Mouse (Mus musculus) embryonic facial prominence, embryonic 12.5 days (tissue): ENCODE measurements around the gene Il13. TPM values are rescaled to one million over a fixed set of nuclear protein-coding genes. Genes with fewer than 3 reads are reported as not detected.

Source experiments
- ATAC-seq: fragments of 200-750 bp; cut with Nextera tagmentation; 2 replicates; pipeline ENCODE4 v1.8.0; 2017; ENCODE audit not compliant: insufficient number of reproducible peaks, insufficient read depth, low FRiP score, low TSS enrichment
- H3K27ac ChIP-seq: fragments of 300-500 bp; sonication (generic); 2 replicates; pipeline ENCODE4 v1.5.1; 2016; ENCODE audit warnings: mild to moderate bottlenecking
- H3K27me3 ChIP-seq: fragments of 300-500 bp; sonication (generic); 2 replicates; pipeline ENCODE4 v1.6.1; 2016; ENCODE audit warnings: mild to moderate bottlenecking, moderate library complexity
- H3K36me3 ChIP-seq: fragments of 300-500 bp; sonication (generic); 2 replicates; pipeline ENCODE4 v1.6.1; 2016; ENCODE audit warnings: mild to moderate bottlenecking
- H3K4me1 ChIP-seq: fragments of 300-500 bp; sonication (generic); 2 replicates; pipeline ENCODE4 v1.6.1; 2016
- H3K4me2 ChIP-seq: fragments of 300-500 bp; sonication (generic); replicated peaks from 2 replicates; pipeline ENCODE4 v1.6.1; 2016; ENCODE audit warnings: mild to moderate bottlenecking, moderate library complexity
- H3K4me3 ChIP-seq: fragments of 300-500 bp; sonication (generic); 2 replicates; pipeline ENCODE4 v1.5.1; 2016; ENCODE audit warnings: mild to moderate bottlenecking
- H3K9ac ChIP-seq: fragments of 300-500 bp; sonication (generic); 2 replicates; pipeline ENCODE4 v1.6.1; 2016; ENCODE audit warnings: mild to moderate bottlenecking, moderate library complexity
- H3K9me3 ChIP-seq: fragments of 300-500 bp; sonication (generic); 2 replicates; pipeline ENCODE4 v1.6.1; 2016; ENCODE audit warnings: mild to moderate bottlenecking, moderate library complexity
- WGBS: fragments of 180-500 bp; shearing (Covaris S2); methylation state at CpG from one replicate; pipeline ENCODE4 v1.1.7; 2016; 5-methylcytosine and 5-hydroxymethylcytosine counted together
- polyA plus RNA-seq: library from polyadenylated mRNA; unstranded; fragments of >200 nt; fragmentation: Nextera tagmentation; extraction: Ambion mirVana; gene quantifications from 2 replicates; pipeline ENCODE4 v1.2.1, GENCODE M21; 2016

Gene Il13
- polyA plus RNA-seq, 1 experiment from 2014 or later, result not detected

- Histone ChIP-seq H3K9ac (no peak overlapping the region), H3K36me3 (no peaks in the 10 kb centered on the region), H3K27me3 (no peaks in the 10 kb centered on the region), H3K27ac (no peak overlapping the region), H3K4me1 (no peaks in the 10 kb centered on the region), H3K4me3 (no peak overlapping the region), H3K9me3 (no peaks in the 10 kb centered on the region), H3K4me2 (no peak overlapping the region)
- 67% methylated on average over 17 of the region's 17 CpGs for WGBS
- ATAC-seq, result no peak
Measured at GRCm38 (mm10) chr11:53626802-53627373, 7.6 kb downstream of the Il13 start.

GRCm38 (mm10) chr11:53624124-53624523 is 10.4 kb downstream of the Il13 start:
- no peaks in the 10 kb centered on the region for H3K36me3 ChIP-seq
- H3K9ac ChIP-seq, result no peak overlapping the region
- H3K9me3 ChIP-seq, result no peaks in the 10 kb centered on the region
- no peak overlapping the region for H3K4me2 ChIP-seq
- ATAC-seq, result no peak
- H3K4me3 ChIP-seq, result no peak overlapping the region
- H3K4me1 ChIP-seq, result no peaks in the 10 kb centered on the region
- H3K27ac ChIP-seq, result no peak overlapping the region
- 86% methylated on average over 2 of the region's 2 CpGs for WGBS
- no peaks in the 10 kb centered on the region for H3K27me3 ChIP-seq

GRCm38 (mm10) chr11:53623573-53623972 is 10.9 kb downstream of the Il13 start:
- Histone ChIP-seq H3K27me3 (no peaks in the 10 kb centered on the region), H3K27ac (no peak overlapping the region), H3K4me2 (no peak overlapping the region), H3K36me3 (no peaks in the 10 kb centered on the region), H3K9ac (no peak overlapping the region), H3K4me1 (no peaks in the 10 kb centered on the region), H3K9me3 (no peaks in the 10 kb centered on the region), H3K4me3 (no peak overlapping the region)
- 96% methylated on average over 9 of the region's 9 CpGs for WGBS
- no peak for ATAC-seq

- Histone ChIP-seq H3K9me3 (no peaks in the 10 kb centered on the region), H3K4me2 (no peak overlapping the region), H3K9ac (no peak overlapping the region), H3K27ac (no peak overlapping the region), H3K27me3 (no peaks in the 10 kb centered on the region), H3K4me3 (no peak overlapping the region), H3K36me3 (no peaks in the 10 kb centered on the region), H3K4me1 (no peaks in the 10 kb centered on the region)
- ATAC-seq, result no peak
- WGBS, result 81% methylated on average over 6 of the region's 6 CpGs
Measured at GRCm38 (mm10) chr11:53622440-53622806, 12.1 kb downstream of the Il13 start.

GRCm38 (mm10) chr11:53621582-53622439 is 12.7 kb downstream of the Il13 start:
- Histone ChIP-seq H3K4me1 (no peaks in the 10 kb centered on the region), H3K27ac (no peak overlapping the region), H3K27me3 (no peaks in the 10 kb centered on the region), H3K4me3 (no peak overlapping the region), H3K36me3 (no peaks in the 10 kb centered on the region), H3K9ac (no peak overlapping the region), H3K4me2 (no peak overlapping the region), H3K9me3 (no peaks in the 10 kb centered on the region)
- ATAC-seq, result no peak
- WGBS, result 87% methylated on average over 11 of the region's 11 CpGs

- H3K27ac ChIP-seq, result no peak overlapping the region
- H3K4me2 ChIP-seq, result no peak overlapping the region
- WGBS, result 89% methylated on average over 4 of the region's 4 CpGs
- no peaks in the 10 kb centered on the region for H3K9me3 ChIP-seq
- no peak overlapping the region for H3K9ac ChIP-seq
- H3K36me3 ChIP-seq, result no peaks in the 10 kb centered on the region
- no peak overlapping the region for H3K4me3 ChIP-seq
- H3K4me1 ChIP-seq, result no peaks in the 10 kb centered on the region
- ATAC-seq, result no peak
- no peaks in the 10 kb centered on the region for H3K27me3 ChIP-seq
Measured at GRCm38 (mm10) chr11:53620094-53620493, 14.4 kb downstream of the Il13 start.

GRCm38 (mm10) chr11:53619428-53619827 is 15.1 kb downstream of the Il13 start:
- 67% methylated on average over 6 of the region's 6 CpGs for WGBS

GRCm38 (mm10) chr11:53618619-53619198 is 15.8 kb downstream of the Il13 start, which contains the start of gene Il4:
Gene Il4 (minus strand): TSS chr11:53618669.
- Histone ChIP-seq H3K27ac (no peak within 1 kb of the TSS), H3K36me3 (no peaks in the 10 kb centered on the region), H3K9ac (no peak within 1 kb of the TSS), H3K9me3 (no peaks in the 10 kb centered on the region), H3K4me3 (no peak within 1 kb of the TSS), H3K4me1 (no peaks in the 10 kb centered on the region), H3K4me2 (no peak within 1 kb of the TSS), H3K27me3 (no peaks in the 10 kb centered on the region)
- WGBS, result 83% methylated on average over 7 of the region's 7 CpGs
- no peak for ATAC-seq

More at GRCm38 (mm10) chr11:53619428-53619827, 15.1 kb downstream of the Il13 start:
- Histone ChIP-seq H3K4me1 (no peaks in the 10 kb centered on the region), H3K27me3 (no peaks in the 10 kb centered on the region), H3K27ac (no peak overlapping the region), H3K4me2 (no peak overlapping the region), H3K4me3 (no peak overlapping the region), H3K36me3 (no peaks in the 10 kb centered on the region), H3K9ac (no peak overlapping the region), H3K9me3 (no peaks in the 10 kb centered on the region)
- no peak for ATAC-seq

- no peak overlapping the region for H3K4me2 ChIP-seq
- ATAC-seq, result no peak
- H3K36me3 ChIP-seq, result no peaks in the 10 kb centered on the region
- no peak overlapping the region for H3K4me3 ChIP-seq
- WGBS, result 72% methylated on average over 4 of the region's 4 CpGs
- H3K4me1 ChIP-seq, result no peaks in the 10 kb centered on the region
- no peak overlapping the region for H3K9ac ChIP-seq
- no peaks in the 10 kb centered on the region for H3K27me3 ChIP-seq
- H3K9me3 ChIP-seq, result no peaks in the 10 kb centered on the region
- no peak overlapping the region for H3K27ac ChIP-seq
Measured at GRCm38 (mm10) chr11:53617562-53618109, 16.9 kb downstream of the Il13 start.

GRCm38 (mm10) chr11:53616748-53617558 is 17.5 kb downstream of the Il13 start:
- ATAC-seq, result no peak
- 84% methylated on average over 8 of the region's 8 CpGs for WGBS
- Histone ChIP-seq H3K36me3 (no peaks in the 10 kb centered on the region), H3K4me2 (no peak overlapping the region), H3K9me3 (no peaks in the 10 kb centered on the region), H3K4me3 (no peak overlapping the region), H3K27ac (no peak overlapping the region), H3K27me3 (no peaks in the 10 kb centered on the region), H3K9ac (no peak overlapping the region), H3K4me1 (no peaks in the 10 kb centered on the region)

- Histone ChIP-seq H3K27me3 (no peaks in the 10 kb centered on the region), H3K4me1 (no peaks in the 10 kb centered on the region), H3K9ac (no peak overlapping the region), H3K4me3 (no peak overlapping the region), H3K9me3 (no peaks in the 10 kb centered on the region), H3K27ac (no peak overlapping the region), H3K4me2 (no peak overlapping the region), H3K36me3 (no peaks in the 10 kb centered on the region)
- 91% methylated on average over 8 of the region's 8 CpGs for WGBS
- ATAC-seq, result no peak
Measured at GRCm38 (mm10) chr11:53615575-53615974, 18.9 kb downstream of the Il13 start.
